Mouse (Mus musculus) heart, embryonic 14.5 days (tissue): ENCODE data around the gene Asb15. TPM values are rescaled to one million over a fixed set of nuclear protein-coding genes. Genes with fewer than 3 reads are reported as not detected.

Source experiments
- ATAC-seq: fragments of 200-750 bp; cut with Nextera tagmentation; 2 replicates; pipeline ENCODE4 v1.8.0; 2017; ENCODE audit warnings: low read depth, moderate TSS enrichment; ENCODE audit not compliant: insufficient number of reproducible peaks, insufficient read depth, low FRiP score
- H3K27ac ChIP-seq, 2 experiments: fragments of 200-500 bp in 1 of 2; fragments of 300-500 bp in 1 of 2; sonication (generic) in 1 of 2; replicated peaks in 1 of 2; 2 replicates each; pipeline ENCODE4 v1.5.1; 2012 to 2014; ENCODE audit warnings: low read depth in 2 of 2, low read length in 2 of 2, control low read depth in 1 of 2, mild to moderate bottlenecking in 1 of 2, mixed read lengths in 1 of 2; ENCODE audit not compliant: control insufficient read depth in 1 of 2, insufficient read depth in 1 of 2
- H3K27me3 ChIP-seq: fragments of 300-500 bp; sonication (generic); 2 replicates; pipeline ENCODE4 v1.6.1; 2014; ENCODE audit warnings: mild to moderate bottlenecking, low read length, control low read depth; ENCODE audit not compliant: control insufficient read depth, insufficient read depth
- H3K36me3 ChIP-seq: fragments of 300-500 bp; sonication (generic); 2 replicates; pipeline ENCODE4 v1.6.1; 2014; ENCODE audit warnings: mild to moderate bottlenecking, control low read depth, low read length, mixed read lengths; ENCODE audit not compliant: control insufficient read depth, insufficient read depth
- H3K4me1 ChIP-seq, 2 experiments: fragments of 200-500 bp in 1 of 2; fragments of 300-500 bp in 1 of 2; sonication (generic) in 1 of 2; 2 replicates each; pipeline ENCODE4 v1.6.1; 2012 to 2014; ENCODE audit warnings: low read length in 2 of 2, control low read depth in 1 of 2, mixed read lengths in 1 of 2; ENCODE audit not compliant: control insufficient read depth in 2 of 2, insufficient read depth in 2 of 2
- H3K4me2 ChIP-seq: fragments of 300-500 bp; sonication (generic); 2 replicates; pipeline ENCODE4 v1.6.1; 2014; ENCODE audit warnings: mild to moderate bottlenecking, low read length
- H3K4me3 ChIP-seq, 2 experiments: fragments of 200-500 bp in 1 of 2; fragments of 300-500 bp in 1 of 2; sonication (generic) in 1 of 2; 2 replicates each; pipeline ENCODE4 v1.5.1; 2012 to 2014; ENCODE audit warnings: low read length in 2 of 2, mild to moderate bottlenecking in 2 of 2, control low read depth in 1 of 2, low read depth in 1 of 2, moderate library complexity in 1 of 2; ENCODE audit not compliant: control insufficient read depth in 1 of 2, insufficient read depth in 1 of 2
- H3K9ac ChIP-seq: fragments of 300-500 bp; sonication (generic); 2 replicates; pipeline ENCODE4 v1.6.1; 2014; ENCODE audit warnings: mild to moderate bottlenecking, low read length
- H3K9me3 ChIP-seq: fragments of 300-500 bp; sonication (generic); 2 replicates; pipeline ENCODE4 v1.6.1; 2016; ENCODE audit warnings: low read length, control low read depth; ENCODE audit not compliant: control insufficient read depth
- whole genome bisulfite sequencing: fragments of 180-500 bp; shearing (Covaris S2); extraction: QIAGEN DNeasy Blood & Tissue Kit; methylation state at CpG from one replicate; pipeline ENCODE4 v1.1.7; 2014; 5-methylcytosine and 5-hydroxymethylcytosine counted together
- polyA plus RNA-seq: library from polyadenylated mRNA; unstranded; fragments of >200 nt; fragmentation: Nextera tagmentation; extraction: Ambion mirVana; gene quantifications from 2 replicates; pipeline ENCODE4 v1.2.1, GENCODE M21; 2014

Gene Asb15
- polyA plus RNA-seq, 1 experiment from 2014 or later: 0.49 TPM

DNA sequence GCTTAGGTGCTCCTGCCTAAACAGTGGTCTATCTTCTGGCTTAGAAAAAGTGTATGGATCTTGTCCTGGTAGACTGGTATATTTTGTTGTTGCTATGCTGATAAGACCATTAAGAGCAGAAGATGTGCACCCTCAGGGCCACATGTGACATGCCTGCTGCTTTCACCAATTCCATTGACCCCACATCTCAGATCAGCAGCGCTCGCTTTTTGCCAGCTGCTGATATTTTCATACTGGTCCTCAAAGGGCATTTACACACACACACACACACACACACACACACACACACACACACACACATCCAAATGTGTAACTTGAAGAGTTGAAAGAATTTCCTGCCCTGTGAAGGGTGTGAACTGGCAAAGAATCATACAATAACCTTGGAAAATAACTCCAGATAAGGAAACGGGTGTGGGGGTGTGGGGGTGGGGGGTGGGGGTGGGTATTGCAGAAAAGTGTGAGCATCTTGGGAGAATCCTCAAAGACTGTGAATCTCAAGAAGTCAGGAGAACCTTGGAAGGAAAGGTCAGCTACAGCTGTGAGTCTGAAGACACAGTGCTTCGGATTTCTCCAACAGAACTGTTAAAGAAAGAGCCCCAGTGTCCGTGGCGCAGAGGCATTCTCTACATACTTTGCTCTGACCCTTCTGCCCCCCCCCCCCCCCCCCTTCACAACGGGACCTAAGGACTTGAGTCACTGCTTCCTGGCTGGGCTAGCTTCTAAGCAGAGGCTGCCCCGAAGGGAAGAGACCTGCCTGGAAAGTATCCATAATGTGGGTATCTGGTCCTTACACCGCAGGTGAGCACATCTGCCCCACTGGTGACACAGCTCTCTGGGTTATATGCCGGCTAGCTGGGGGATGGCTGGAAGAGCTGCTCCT, 57.7 kb downstream of the Asb15 start:
- H3K4me2 ChIP-seq: peak overlapping the region; percentile 19; the same call in 1 of the 2 replicates
- ATAC-seq: peak; percentile 58
- peak overlapping the region; percentile 14 for H3K9ac ChIP-seq
- no peak overlapping the region for H3K4me3 ChIP-seq
- 17% methylated on average over 9 of the region's 10 CpGs for WGBS
- H3K9me3 ChIP-seq: no peaks in the 10 kb centered on the region
- H3K4me1 ChIP-seq: peaks cover 11 to 32% of the 10 kb centered on the region in 2 experiments
- peak overlapping the region; percentile 57 to 78 for H3K27ac ChIP-seq
- H3K36me3 ChIP-seq: no peaks in the 10 kb centered on the region
- no peaks in the 10 kb centered on the region for H3K27me3 ChIP-seq

DNA sequence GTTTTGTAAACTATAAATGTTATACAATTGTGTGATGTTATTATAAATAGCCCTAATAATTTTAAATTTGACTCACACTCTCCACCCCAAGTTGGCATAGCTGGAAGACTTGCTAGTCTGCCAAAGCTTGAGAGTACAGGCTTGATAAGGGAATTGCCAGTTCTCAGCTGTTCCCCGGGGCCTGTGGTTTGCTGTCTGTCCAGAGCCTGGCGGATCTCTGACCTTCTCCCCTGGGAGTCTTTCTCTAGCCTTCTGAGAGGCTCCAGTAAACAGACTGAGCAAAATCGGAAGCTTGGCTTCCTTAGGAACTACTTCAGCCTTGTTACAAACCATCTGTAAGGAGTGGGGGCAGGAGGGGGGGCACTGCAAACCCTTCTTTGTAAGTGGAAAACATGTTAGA, 58.9 kb downstream of the Asb15 start:
- peak overlapping the region; percentile 78 to 97 for H3K27ac ChIP-seq
- H3K27me3 ChIP-seq: no peaks in the 10 kb centered on the region
- no peaks in the 10 kb centered on the region for H3K36me3 ChIP-seq
- 1% methylated on average over 3 of the region's 3 CpGs for WGBS
- H3K4me1 ChIP-seq: peaks cover 13 to 34% of the 10 kb centered on the region in 2 experiments
- H3K9me3 ChIP-seq: no peaks in the 10 kb centered on the region
- peak; percentile 58; the same call in 1 of the 2 replicates for ATAC-seq
- H3K4me2 ChIP-seq: peak overlapping the region; percentile 2
- no peak overlapping the region for H3K4me3 ChIP-seq
- peak overlapping the region; percentile 44 for H3K9ac ChIP-seq

DNA sequence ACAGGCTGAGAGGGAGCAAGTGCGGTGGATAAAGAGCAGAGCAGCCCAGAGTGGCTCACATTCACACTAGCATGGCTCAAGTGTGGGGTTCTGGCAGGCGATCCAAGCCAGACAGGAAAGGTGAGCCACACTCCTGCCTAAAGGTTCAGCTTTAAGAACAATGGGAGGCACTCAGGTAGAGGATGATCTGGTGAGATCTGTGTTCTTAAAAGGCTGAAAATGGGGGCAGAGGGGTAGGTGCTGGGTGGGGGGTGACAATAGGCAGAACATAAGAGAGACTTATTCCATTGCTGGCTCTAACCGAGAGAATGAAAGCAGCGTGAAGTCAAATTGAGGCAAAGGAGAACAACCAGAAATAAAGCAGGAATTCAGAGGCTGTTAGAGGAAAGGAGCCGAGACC, 62.3 kb downstream of the Asb15 start:
- no peak overlapping the region for H3K4me2 ChIP-seq
- no peak for ATAC-seq
- H3K4me1 ChIP-seq: peaks cover 14 to 30% of the 10 kb centered on the region in 2 experiments
- no peak overlapping the region for H3K4me3 ChIP-seq
- no peaks in the 10 kb centered on the region for H3K9me3 ChIP-seq
- no peak overlapping the region; the same call in 1 of the 2 replicates for H3K9ac ChIP-seq
- WGBS: 73% methylated on average over 5 of the region's 5 CpGs
- peak overlapping the region in 1 of 2 experiments; percentile 35; a peak in 1 of 4 replicates for H3K27ac ChIP-seq
- H3K27me3 ChIP-seq: no peaks in the 10 kb centered on the region
- no peaks in the 10 kb centered on the region for H3K36me3 ChIP-seq

DNA sequence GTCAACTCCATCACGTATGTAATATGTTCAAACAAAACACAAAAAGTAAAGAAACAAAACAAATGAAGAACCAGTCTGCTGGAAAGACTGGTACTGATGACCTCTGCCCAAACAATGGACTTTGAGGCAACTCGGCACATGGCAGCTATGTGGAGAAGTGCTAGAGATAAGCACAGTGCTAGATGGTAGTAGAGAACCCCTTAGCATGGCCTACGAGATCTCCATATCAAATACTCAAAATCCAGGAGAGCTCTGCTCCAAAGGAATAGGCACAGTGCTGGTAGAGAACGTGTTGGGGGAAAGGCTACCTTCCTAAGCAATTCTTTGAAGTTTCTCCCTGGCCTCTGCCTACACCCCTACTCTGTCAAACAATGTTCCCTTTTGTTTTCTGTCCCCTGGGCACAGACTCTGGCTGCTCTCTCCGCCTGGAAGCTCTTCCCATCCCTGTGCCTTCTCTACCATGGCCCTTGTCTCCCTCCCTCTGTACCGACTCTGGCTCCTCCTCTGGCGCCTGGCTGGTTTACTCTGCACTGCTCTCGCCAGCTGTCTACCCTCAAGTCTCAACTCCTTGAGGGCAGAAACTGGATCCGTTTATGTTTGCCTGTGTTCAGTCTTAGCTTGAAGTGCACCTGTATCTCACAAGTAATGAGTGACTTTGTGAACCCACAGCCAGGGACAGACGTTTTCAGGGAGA, 63.7 kb downstream of the Asb15 start:
- H3K36me3 ChIP-seq: no peaks in the 10 kb centered on the region
- no peaks in the 10 kb centered on the region for H3K27me3 ChIP-seq
- H3K27ac ChIP-seq: 0 out of 4 replicates have a peak overlapping the region, but pooled peaks of 1 of the 2 experiments have one; percentile 33
- no peak overlapping the region for H3K4me2 ChIP-seq
- H3K9ac ChIP-seq: no peak overlapping the region
- 47% methylated on average over 10 of the region's 10 CpGs for WGBS
- ATAC-seq: no peak
- peaks cover 8 to 16% of the 10 kb centered on the region in 2 experiments for H3K4me1 ChIP-seq
- no peak overlapping the region for H3K4me3 ChIP-seq
- H3K9me3 ChIP-seq: no peaks in the 10 kb centered on the region

DNA sequence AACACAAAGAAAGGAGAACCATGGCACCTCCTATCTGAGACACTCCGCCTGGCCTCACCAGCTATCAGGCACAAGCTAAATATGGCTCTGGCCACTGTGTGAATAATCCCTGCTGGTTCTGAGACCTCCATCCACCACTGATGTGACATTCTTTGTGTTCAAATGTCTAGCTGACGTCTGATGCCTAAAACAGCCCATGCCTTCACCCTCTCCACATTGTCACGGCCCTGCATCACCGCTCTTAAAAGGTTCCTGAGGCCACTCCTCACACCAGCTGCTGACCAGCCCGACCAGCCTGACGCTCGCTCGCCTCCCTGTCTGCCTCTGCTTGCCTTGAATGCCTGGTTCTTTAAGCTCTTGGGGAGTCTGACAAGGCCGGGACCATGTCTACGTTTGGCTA, 69.6 kb downstream of the Asb15 start, which contains the start of gene Lmod2:
Lmod2 (plus strand) TSS at position 263 of the 400 bp plus-strand sequence.
- ATAC-seq: peak; percentile 93
- peak within 1 kb of the TSS; percentile 89 for H3K9ac ChIP-seq
- H3K4me2 ChIP-seq: peak within 1 kb of the TSS; percentile 74
- H3K4me1 ChIP-seq: peaks cover 10 to 23% of the 10 kb centered on the region in 2 experiments
- peak within 1 kb of the TSS; percentile 94 to 98 for H3K27ac ChIP-seq
- H3K27me3 ChIP-seq: no peaks in the 10 kb centered on the region
- no peaks in the 10 kb centered on the region for H3K9me3 ChIP-seq
- WGBS: 23% methylated on average over 10 of the region's 10 CpGs
- 0 out of 2 replicates have a peak, but pooled peaks cover 3% of the 10 kb centered on the region for H3K36me3 ChIP-seq
- H3K4me3 ChIP-seq: peak within 1 kb of the TSS; percentile 51 to 68

DNA sequence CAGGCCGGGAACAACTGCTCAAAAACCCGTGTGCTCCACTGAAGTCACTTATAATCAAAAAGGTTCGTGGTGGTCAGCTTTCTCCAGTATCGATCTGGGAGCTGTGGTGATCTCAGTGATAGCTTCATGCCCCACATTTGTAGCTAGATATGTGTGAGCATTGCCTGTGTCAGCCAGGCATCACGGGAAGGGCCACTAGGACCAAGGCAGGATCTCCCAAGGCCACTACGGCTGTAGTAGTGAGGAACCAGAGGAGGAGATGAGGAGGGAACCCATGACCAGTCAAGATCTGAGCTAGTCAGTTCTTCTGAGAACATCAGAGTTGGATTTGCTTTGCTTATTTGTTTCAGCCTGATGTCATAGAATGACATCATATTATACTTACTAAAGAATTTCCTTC, 71.2 kb downstream of the Asb15 start:
- Histone ChIP-seq H3K4me3 (peak overlapping the region; percentile 51 to 56), H3K36me3 (peaks cover 20% of the 10 kb centered on the region), H3K9ac (peak overlapping the region; percentile 89), H3K4me2 (peak overlapping the region; percentile 74), H3K9me3 (no peaks in the 10 kb centered on the region), H3K27me3 (no peaks in the 10 kb centered on the region), H3K27ac (peak overlapping the region; percentile 74 to 98), H3K4me1 (peaks cover 12 to 23% of the 10 kb centered on the region in 2 experiments)
- ATAC-seq: no peak
- 30% methylated on average over 6 of the region's 6 CpGs for WGBS

DNA sequence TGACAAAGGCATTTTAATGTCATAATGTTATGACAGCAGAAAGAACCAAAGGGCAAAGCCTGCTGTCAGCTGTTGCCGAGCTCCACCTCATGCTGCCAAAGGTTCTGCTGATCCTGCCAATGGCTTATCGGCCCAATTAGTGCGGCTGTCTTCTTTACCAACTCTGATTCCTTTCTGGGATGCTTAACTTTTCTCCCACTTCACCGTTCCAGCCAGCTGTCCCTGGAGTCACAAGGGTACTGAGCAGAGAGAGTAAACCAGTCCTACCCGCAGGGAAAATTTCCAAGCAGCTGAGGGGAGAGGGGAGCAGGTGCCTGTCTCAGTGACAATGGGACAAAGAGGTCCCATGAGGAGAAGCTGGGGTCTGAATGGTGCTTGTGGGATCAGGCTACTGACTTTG, 71.7 kb downstream of the Asb15 start:
- Histone ChIP-seq H3K4me1 (peaks cover 12 to 23% of the 10 kb centered on the region in 2 experiments), H3K9me3 (no peaks in the 10 kb centered on the region), H3K9ac (peak overlapping the region; percentile 89), H3K4me2 (peak overlapping the region; percentile 74), H3K36me3 (peaks cover 25% of the 10 kb centered on the region), H3K27me3 (no peaks in the 10 kb centered on the region), H3K4me3 (peak overlapping the region; percentile 51 to 56), H3K27ac (peak overlapping the region; percentile 74 to 98)
- WGBS: 46% methylated on average over 5 of the region's 5 CpGs
- no peak for ATAC-seq
